Mouse (Mus musculus) midbrain, embryonic 10.5 days (tissue): ENCODE results near the gene Chst15. TPM values are rescaled to one million over a fixed set of nuclear protein-coding genes. Genes with fewer than 3 reads are reported as not detected.

Source experiments
- DNase-seq: peaks from one replicate; pipeline ENCODE4 v3.0.0-alpha.2; 2017; ENCODE audit warnings: low spot score
- H3K27ac ChIP-seq: fragments of 300-500 bp; sonication (generic); replicated peaks from 2 replicates; pipeline ENCODE4 v1.5.1; 2016; ENCODE audit warnings: mild to moderate bottlenecking
- H3K27me3 ChIP-seq: fragments of 300-500 bp; sonication (generic); 2 replicates; pipeline ENCODE4 v1.6.1; 2016; ENCODE audit warnings: low read depth, mild to moderate bottlenecking; ENCODE audit not compliant: poor library complexity, severe bottlenecking
- H3K36me3 ChIP-seq: fragments of 300-500 bp; sonication (generic); 2 replicates; pipeline ENCODE4 v1.6.1; 2016; ENCODE audit warnings: mild to moderate bottlenecking, moderate library complexity
- H3K4me1 ChIP-seq: fragments of 300-500 bp; sonication (generic); 2 replicates; pipeline ENCODE4 v1.6.1; 2016
- H3K4me3 ChIP-seq: fragments of 300-500 bp; sonication (generic); 2 replicates; pipeline ENCODE4 v1.5.1; 2016; ENCODE audit warnings: mild to moderate bottlenecking, moderate library complexity
- H3K9me3 ChIP-seq: fragments of 300-500 bp; sonication (generic); replicated peaks from 2 replicates; pipeline ENCODE4 v1.6.1; 2016; ENCODE audit warnings: mild to moderate bottlenecking
- WGBS: fragments of 180-500 bp; shearing (Covaris S2); methylation state at CpG from one replicate; pipeline ENCODE4 v1.1.7; 2016; 5-methylcytosine and 5-hydroxymethylcytosine counted together
- polyA plus RNA-seq: library from polyadenylated mRNA; unstranded; fragments of >200 nt; fragmentation: Nextera tagmentation; extraction: Ambion mirVana; gene quantifications from 2 replicates; pipeline ENCODE4 v1.2.1, GENCODE M21; 2016

Chst15 gene
- polyA plus RNA-seq, 1 experiment from 2014 or later: 14.2 TPM

DNA sequence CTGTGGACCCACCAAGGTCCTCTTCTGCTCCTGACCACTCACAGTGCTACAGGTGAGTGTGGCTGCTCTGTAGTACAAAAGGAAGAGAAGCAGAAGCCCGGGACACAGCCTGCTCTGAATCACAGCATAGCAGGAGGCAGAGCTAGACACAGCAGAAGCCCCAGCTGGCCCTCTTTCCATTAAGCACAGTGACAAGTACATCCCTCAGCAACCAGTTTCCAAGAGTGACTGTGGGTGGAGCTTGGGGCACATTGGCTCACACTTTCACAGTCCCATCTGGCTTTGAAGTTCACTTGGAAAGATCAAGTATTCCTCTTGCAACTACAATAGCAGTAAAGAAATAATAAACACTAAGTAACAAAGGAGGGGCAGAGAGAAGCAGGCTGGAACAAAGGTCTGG lies 32.2 kb downstream of the Chst15 start:
- Histone ChIP-seq H3K27ac (peak overlapping the region; percentile 81), H3K4me3 (no peak overlapping the region), H3K9me3 (no peaks in the 10 kb centered on the region), H3K36me3 (peaks cover 3% of the 10 kb centered on the region; the same call in 1 of the 2 replicates), H3K4me1 (peaks cover 75% of the 10 kb centered on the region), H3K27me3 (no peaks in the 10 kb centered on the region)
- WGBS: 50% methylated on average over 1 of the region's 1 CpGs
- no peak for DNase-seq

DNA sequence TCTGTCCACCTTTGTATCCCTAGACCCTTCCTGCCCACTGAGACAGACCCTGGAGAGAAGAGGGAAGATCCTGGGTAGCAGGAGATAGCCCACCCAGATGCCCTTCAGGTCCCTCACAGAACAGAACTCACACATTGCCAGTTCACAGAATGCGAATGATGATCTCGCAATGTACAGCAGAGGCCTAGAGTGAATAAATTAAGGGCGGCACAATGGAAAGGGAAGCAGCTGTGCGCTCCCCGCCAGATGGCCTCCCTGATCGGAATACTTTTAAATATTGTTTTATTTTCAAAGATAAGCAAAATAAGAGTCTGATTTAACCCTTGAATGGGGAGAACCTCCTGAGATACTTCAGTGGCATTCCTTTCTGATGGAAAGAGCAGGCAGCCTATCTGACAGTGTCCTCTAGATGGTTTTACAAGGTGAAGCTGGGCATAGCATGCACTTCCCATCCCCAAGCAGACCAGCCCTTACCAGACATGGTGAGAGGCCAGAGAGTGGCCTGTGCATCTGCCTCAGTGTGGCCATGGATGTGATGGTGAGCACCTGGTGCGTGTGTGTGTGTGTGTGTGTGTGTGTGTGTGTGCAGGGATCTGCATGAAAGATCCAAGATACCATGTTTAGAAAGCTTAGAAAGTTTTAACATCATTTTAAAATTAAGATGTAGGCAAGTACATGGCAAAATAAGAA lies 32.8 kb downstream of the Chst15 start:
- peak overlapping the region; percentile 81 for H3K27ac ChIP-seq
- WGBS: 77% methylated on average over 7 of the region's 7 CpGs
- H3K4me1 ChIP-seq: peaks cover 74% of the 10 kb centered on the region
- H3K27me3 ChIP-seq: no peaks in the 10 kb centered on the region
- H3K4me3 ChIP-seq: no peak overlapping the region
- H3K36me3 ChIP-seq: peaks cover 3% of the 10 kb centered on the region; the same call in 1 of the 2 replicates
- no peaks in the 10 kb centered on the region for H3K9me3 ChIP-seq
- no peak for DNase-seq

DNA sequence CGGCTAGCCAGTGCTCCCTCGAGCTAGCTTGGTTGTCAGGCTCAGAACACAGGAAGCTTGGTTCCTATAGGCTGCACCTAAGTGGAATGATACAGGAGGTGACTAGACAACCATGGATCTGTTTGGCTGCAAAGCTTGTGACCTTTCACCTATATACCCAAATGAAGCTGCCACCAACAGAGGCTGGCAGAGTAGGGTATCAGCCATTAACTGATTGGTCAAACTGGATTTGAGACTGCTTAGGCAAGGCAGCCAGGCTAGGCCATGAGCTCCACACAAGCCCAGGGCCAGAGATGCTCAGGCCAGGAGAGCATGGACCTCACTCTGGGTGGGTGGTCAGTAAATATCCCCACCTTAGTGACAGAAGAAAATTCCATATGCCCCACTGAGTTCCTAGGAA lies 34.5 kb downstream of the Chst15 start:
- WGBS: 90% methylated on average over 2 of the region's 2 CpGs
- DNase-seq: no peak
- peaks cover 6% of the 10 kb centered on the region; the same call in 1 of the 2 replicates for H3K36me3 ChIP-seq
- no peak overlapping the region for H3K4me3 ChIP-seq
- peaks cover 59% of the 10 kb centered on the region for H3K4me1 ChIP-seq
- no peaks in the 10 kb centered on the region for H3K9me3 ChIP-seq
- H3K27me3 ChIP-seq: no peaks in the 10 kb centered on the region
- H3K27ac ChIP-seq: peak overlapping the region; percentile 11; the same call in 1 of the 2 replicates

DNA sequence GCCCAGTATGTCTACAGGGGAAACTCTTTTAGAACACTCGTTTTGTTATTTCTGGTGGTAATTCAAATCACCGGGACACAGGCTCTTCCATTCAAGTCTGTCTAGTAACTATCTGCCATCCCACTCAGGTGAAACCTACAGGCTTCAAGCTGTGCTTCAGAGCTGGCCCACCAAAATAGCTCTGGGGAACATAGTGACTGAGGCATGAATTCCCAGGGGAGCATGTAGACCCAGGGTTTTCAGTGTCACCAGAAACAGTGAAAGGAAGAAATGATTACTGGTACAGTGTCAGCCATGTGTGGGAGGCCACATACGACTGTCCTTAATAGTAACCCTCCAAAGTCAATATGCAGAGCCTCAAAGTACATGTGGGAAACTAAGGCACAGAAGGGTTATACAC lies 34.9 kb downstream of the Chst15 start:
- H3K4me1 ChIP-seq: peaks cover 55% of the 10 kb centered on the region
- 85% methylated on average over 3 of the region's 3 CpGs for WGBS
- no peaks in the 10 kb centered on the region for H3K9me3 ChIP-seq
- H3K36me3 ChIP-seq: peaks cover 6% of the 10 kb centered on the region; the same call in 1 of the 2 replicates
- DNase-seq: no peak
- no peak overlapping the region for H3K4me3 ChIP-seq
- peak overlapping the region; percentile 11; the same call in 1 of the 2 replicates for H3K27ac ChIP-seq
- no peaks in the 10 kb centered on the region for H3K27me3 ChIP-seq

DNA sequence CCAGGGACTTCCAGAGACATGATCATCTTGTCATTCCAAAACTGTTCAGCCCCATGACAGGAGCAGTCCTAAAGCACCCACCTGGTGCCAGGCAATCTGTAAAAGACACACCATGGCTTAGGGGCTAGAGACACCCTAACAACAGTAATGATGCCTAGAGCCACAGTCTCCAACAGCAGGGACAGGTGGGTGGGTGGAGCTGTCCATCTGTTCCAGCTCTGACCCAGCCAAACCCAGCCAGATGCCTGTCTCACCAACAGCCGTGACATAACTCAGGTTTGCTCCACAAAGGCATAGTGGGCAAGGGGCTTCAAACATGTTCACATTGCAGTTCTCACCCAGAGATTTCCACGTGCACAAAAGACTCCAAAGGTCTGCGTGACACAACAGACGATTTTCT lies 35.3 kb downstream of the Chst15 start:
- H3K9me3 ChIP-seq: no peaks in the 10 kb centered on the region
- H3K27me3 ChIP-seq: no peaks in the 10 kb centered on the region
- peaks cover 51% of the 10 kb centered on the region for H3K4me1 ChIP-seq
- H3K36me3 ChIP-seq: peaks cover 6% of the 10 kb centered on the region; the same call in 1 of the 2 replicates
- no peak overlapping the region for H3K4me3 ChIP-seq
- DNase-seq: no peak
- peak overlapping the region; percentile 11 for H3K27ac ChIP-seq
- WGBS: 80% methylated on average over 4 of the region's 4 CpGs

DNA sequence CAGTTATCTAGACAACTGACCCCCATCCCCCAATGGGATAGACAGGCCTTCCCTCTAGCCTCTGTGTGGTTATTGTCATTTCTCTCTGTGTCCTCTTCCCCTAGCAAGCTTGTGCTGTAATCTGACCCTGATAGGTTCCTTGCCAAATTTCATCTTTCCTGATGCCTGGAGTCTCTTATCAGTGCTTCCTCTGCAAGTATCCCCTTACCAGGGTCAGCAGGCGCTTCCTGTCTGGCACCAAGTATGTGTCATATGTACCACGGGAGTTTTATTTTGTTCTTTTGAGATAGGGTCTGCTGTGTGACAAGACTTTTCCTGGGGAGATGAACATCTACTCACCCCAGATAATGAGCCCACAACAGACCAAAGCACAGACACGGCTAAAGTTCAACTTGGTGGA lies 38.4 kb downstream of the Chst15 start:
- DNase-seq: no peak
- peaks cover 15% of the 10 kb centered on the region; the same call in 1 of the 2 replicates for H3K36me3 ChIP-seq
- H3K4me1 ChIP-seq: peaks cover 23% of the 10 kb centered on the region
- no peaks in the 10 kb centered on the region for H3K27me3 ChIP-seq
- no peak overlapping the region for H3K27ac ChIP-seq
- 88% methylated on average over 3 of the region's 3 CpGs for WGBS
- no peaks in the 10 kb centered on the region; the same call in 1 of the 2 replicates for H3K9me3 ChIP-seq
- H3K4me3 ChIP-seq: no peak overlapping the region

DNA sequence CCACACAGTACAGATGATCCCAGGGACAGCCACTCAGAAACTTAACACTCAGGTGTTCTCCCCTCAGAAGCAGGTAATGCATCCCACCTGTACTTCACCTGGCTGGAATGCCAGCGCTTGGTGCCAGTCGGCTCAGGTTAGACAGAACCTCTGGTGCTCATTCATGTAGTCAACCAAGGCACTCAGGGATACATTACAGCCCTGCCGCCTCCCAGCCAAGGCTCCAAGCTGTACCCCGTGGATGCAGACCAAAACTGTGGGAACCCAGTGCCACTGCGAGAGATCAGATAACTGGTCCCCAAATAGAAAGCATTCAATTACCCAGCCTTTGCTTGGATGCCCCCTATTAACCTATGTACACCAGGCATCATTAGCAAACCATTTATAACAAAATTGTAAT lies 40.7 kb downstream of the Chst15 start:
- no peaks in the 10 kb centered on the region; the same call in 1 of the 2 replicates for H3K9me3 ChIP-seq
- H3K4me3 ChIP-seq: no peak overlapping the region
- peaks cover 23% of the 10 kb centered on the region; the same call in 1 of the 2 replicates for H3K36me3 ChIP-seq
- H3K4me1 ChIP-seq: 0 out of 2 replicates have a peak, but pooled peaks cover 3% of the 10 kb centered on the region
- no peak for DNase-seq
- H3K27me3 ChIP-seq: no peaks in the 10 kb centered on the region
- no peak overlapping the region for H3K27ac ChIP-seq
- 89% methylated on average over 5 of the region's 5 CpGs for WGBS

DNA sequence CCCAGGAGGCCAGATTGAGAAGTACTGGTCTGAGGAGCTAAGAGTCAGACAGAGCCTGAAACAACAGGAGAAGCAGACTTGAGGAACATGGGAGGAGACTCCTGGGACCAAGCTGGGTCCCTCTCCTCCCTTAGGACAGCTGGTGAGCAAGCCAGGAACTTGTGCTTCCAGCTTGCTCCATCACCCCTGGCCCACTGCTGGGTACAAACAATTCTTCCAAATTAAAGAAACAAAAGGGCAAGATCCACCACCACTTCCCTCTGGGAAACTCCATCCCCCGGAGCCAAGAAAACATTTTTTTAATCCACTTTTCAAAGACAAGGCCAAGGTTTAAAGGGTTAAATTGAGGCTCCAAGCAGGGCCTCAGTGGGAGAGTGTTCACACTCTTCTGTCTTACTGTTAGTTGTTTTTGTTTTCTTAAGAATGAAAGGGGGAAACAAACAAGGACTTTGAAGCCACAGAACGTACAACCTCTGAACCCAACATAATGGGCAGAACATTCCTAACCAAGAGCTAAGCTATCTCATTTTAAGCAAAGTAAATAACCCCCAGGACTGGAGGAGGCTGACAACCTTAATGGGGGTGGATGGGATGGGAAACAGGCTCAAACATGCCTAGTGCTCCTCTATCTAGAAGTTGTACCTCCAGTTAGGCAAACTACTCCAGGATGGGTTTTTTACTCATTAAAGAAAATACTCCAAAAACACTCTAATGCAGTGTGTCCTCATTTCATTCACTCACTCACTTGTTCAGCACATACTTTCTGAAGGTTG lies 43.1 kb downstream of the Chst15 start:
- DNase-seq: no peak
- 44% methylated on average over 2 of the region's 2 CpGs for WGBS
- Histone ChIP-seq H3K9me3 (no peaks in the 10 kb centered on the region; the same call in 1 of the 2 replicates), H3K27ac (no peak overlapping the region), H3K4me1 (0 out of 2 replicates have a peak, but pooled peaks cover 3% of the 10 kb centered on the region), H3K4me3 (no peak overlapping the region), H3K27me3 (no peaks in the 10 kb centered on the region), H3K36me3 (peaks cover 36% of the 10 kb centered on the region)

DNA sequence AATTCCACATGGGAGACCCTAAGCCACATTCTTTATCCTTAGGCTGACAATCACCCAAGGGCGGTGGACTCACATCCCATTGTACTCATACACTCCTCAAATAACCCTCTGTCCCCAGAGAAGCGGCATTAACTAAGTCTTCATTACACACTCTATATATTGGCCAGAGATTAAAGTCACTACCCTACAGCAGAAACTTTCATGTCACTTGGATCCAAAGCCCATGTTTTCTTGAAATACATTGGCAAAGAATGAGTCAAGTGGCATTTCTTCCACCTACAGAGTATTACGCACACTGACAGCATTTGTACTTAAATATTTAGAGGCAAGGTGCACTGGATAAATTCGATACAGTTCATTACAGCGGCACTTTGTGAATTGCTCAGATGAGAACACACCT lies 44.0 kb downstream of the Chst15 start:
- H3K4me3 ChIP-seq: no peak overlapping the region
- H3K9me3 ChIP-seq: no peaks in the 10 kb centered on the region; the same call in 1 of the 2 replicates
- H3K27me3 ChIP-seq: no peaks in the 10 kb centered on the region
- 93% methylated on average over 5 of the region's 5 CpGs for WGBS
- 0 out of 2 replicates have a peak, but pooled peaks cover 3% of the 10 kb centered on the region for H3K4me1 ChIP-seq
- no peak for DNase-seq
- H3K27ac ChIP-seq: no peak overlapping the region
- H3K36me3 ChIP-seq: peaks cover 45% of the 10 kb centered on the region

DNA sequence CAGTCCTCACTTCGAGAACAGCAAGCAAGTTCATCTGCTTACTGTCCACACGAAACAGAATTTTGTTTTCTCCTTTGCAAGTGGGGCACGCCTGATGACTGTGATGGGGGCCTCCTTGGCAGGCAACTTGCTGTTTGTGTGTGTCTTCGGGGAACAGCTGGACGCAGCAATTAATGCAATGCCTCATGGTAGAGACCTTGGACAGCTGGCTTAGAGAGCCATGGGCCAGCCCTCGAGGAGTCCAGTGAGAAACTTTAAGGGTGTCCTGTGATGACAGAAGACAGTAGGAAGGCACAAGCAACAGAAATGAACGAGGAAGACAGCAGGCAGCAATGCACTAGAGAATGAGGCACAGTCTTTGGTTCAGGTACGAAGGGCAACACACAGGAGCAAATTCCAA lies 46.7 kb downstream of the Chst15 start:
- H3K9me3 ChIP-seq: no peaks in the 10 kb centered on the region; the same call in 1 of the 2 replicates
- H3K36me3 ChIP-seq: peaks cover 70% of the 10 kb centered on the region
- no peak for DNase-seq
- H3K4me3 ChIP-seq: no peak overlapping the region
- peaks cover 3% of the 10 kb centered on the region; the same call in 1 of the 2 replicates for H3K4me1 ChIP-seq
- 92% methylated on average over 8 of the region's 8 CpGs for WGBS
- H3K27ac ChIP-seq: no peak overlapping the region
- no peaks in the 10 kb centered on the region for H3K27me3 ChIP-seq

DNA sequence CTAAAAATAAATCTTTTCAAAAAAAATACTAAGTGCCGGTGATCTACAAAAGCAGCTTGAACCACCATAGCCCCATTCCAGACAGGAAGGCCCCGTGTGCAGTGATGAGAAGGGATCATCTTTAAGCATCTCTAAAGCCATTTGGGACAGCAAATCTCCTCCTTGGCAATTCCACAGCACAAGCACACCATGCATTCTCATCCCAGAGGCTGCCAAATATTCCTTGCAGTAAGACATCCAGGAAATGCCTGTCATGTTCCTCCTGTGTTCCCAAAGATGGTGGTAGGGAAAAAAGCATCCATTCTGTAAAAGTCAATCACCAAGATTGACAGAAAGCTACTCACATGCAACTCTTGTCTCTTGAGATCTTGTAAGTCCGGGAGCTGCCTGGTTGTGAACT lies 47.4 kb downstream of the Chst15 start:
- no peak overlapping the region for H3K4me3 ChIP-seq
- H3K4me1 ChIP-seq: peaks cover 5% of the 10 kb centered on the region
- no peaks in the 10 kb centered on the region for H3K27me3 ChIP-seq
- no peak for DNase-seq
- peaks cover 70% of the 10 kb centered on the region for H3K36me3 ChIP-seq
- no peaks in the 10 kb centered on the region; the same call in 1 of the 2 replicates for H3K9me3 ChIP-seq
- no peak overlapping the region for H3K27ac ChIP-seq
- 93% methylated on average over 3 of the region's 3 CpGs for WGBS

DNA sequence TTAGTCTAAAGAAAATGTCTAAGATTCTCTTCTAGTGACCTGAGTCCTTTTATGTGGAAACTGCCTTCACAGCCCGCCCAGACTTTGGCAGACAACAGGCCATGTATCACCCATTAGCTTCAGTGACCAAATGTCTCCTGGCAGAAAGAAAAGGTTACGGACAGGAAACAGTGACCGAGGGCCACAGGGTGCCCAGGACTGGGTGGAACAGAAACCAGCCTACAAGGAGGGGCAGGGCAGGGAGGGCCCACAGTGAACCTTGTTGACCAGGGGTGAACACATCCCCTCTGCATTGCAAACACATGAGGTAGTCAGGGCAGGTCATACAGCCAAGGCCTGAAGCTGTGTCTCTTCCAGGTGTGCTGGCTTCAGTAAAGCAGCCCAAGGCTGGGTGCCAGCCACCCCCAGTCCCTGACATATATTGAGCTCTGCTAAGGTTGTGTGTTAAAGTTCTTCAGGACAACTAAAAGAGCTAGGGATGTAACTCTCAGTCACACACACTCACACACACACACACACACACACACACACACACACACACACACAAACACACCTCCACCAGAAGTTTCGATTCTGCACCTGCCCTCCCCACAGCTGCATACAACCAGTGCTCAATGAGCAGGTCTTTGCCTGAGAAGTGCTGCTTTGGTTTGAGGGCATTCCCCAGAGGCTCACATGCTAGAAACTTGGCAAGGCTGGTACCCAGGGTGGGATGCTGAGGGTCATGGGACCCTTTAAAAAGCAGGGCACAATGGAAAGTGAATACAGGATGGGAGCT lies 49.1 kb downstream of the Chst15 start:
- Histone ChIP-seq H3K4me1 (peaks cover 23% of the 10 kb centered on the region), H3K27ac (no peak overlapping the region), H3K36me3 (peaks cover 62% of the 10 kb centered on the region), H3K4me3 (no peak overlapping the region), H3K27me3 (no peaks in the 10 kb centered on the region), H3K9me3 (no peaks in the 10 kb centered on the region)
- DNase-seq: no peak
- WGBS: 95% methylated on average over 4 of the region's 4 CpGs
